7 mouse cellular contexts compared by ENCODE assay signal in genomic region chr9:108478638-108479156, GRCm38 (mm10). TPM values are rescaled to one million over a fixed set of nuclear protein-coding genes. Genes with fewer than 3 reads are reported as not detected.
A peak's percentile ranks its signal among the peaks of the same experiment; 100 is the strongest.
DNase-seq lines count a peak whose midpoint lies in the region; ATAC-seq and TF ChIP-seq lines count a peak whose summit lies in the region.

No protein-coding gene starts in this region.

- no peak for TF ChIP-seq CTCF in gastrocnemius, adult 2 months (IDR thresholded peaks at IDR 0.05)
- TF ChIP-seq CTCF in liver, adult 2 months (IDR thresholded peaks at IDR 0.05; ENCODE audit: low read depth, low read length) = no peak

- H3K9me3 ChIP-seq in hindbrain, embryonic 14.5 days (ENCODE audit: control insufficient read depth, low read length) = no peaks in the 10 kb centered on the region

- peak overlapping the region; percentile 24; the same call in 1 of the 2 replicates for H3K9ac ChIP-seq in hindbrain, embryonic 14.5 days
- H3K9ac ChIP-seq in liver, adult 2 months (ENCODE audit: low read depth, low read length) = peak overlapping the region; percentile 56

- peak overlapping the region; percentile 96 for H3K27ac ChIP-seq in gastrocnemius, adult 2 months
- peak overlapping the region; percentile 63; the same call in 1 of the 2 replicates for H3K27ac ChIP-seq in hindbrain, embryonic 14.5 days
- H3K27ac ChIP-seq in liver, adult 2 months (replicated peaks; ENCODE audit: insufficient read depth, low read depth, low read length) = no peak overlapping the region

- no peaks in the 10 kb centered on the region for H3K27me3 ChIP-seq in hindbrain, embryonic 14.5 days (ENCODE audit: control insufficient read depth, insufficient read depth, low read length)
- H3K27me3 ChIP-seq in liver, adult 2 months (ENCODE audit: control insufficient read depth, insufficient read depth, low read length) = no peaks in the 10 kb centered on the region

- peak overlapping the region; percentile 51 for H3K4me2 ChIP-seq in hindbrain, embryonic 14.5 days (replicated peaks)

- no peak for TF ChIP-seq POLR2A in liver, adult 2 months (IDR thresholded peaks at IDR 0.05; ENCODE audit: extremely low read depth, insufficient read depth, low read length)

- H3K36me3 ChIP-seq in hindbrain, embryonic 14.5 days (replicated peaks; ENCODE audit: control insufficient read depth, insufficient read depth) = no peaks in the 10 kb centered on the region; the same call in 1 of the 2 replicates
- no peaks in the 10 kb centered on the region for H3K36me3 ChIP-seq in liver, adult 2 months (ENCODE audit: control insufficient read depth, insufficient read depth, low read length)

- peak; percentile 90 for DNase-seq in NIH3T3 (ENCODE audit: low read depth)
- peak; percentile 79 for DNase-seq in adrenal gland, postnatal 25 days
- peak; percentile 93 for DNase-seq in gastrocnemius, adult 2 months
- peak; percentile 64 for DNase-seq in hindbrain, embryonic 14.5 days (ENCODE audit: low spot score)
- DNase-seq in liver, adult 2 months (ENCODE audit: extremely low read depth, low read depth, low spot score) = no peak
- peak; percentile 88 for DNase-seq in neural tube, embryonic 10.5 days (ENCODE audit: extremely low spot score, low spot score)

- under 1% methylated on average over 20 of the region's 20 CpGs for WGBS in hindbrain, embryonic 14.5 days
- 2% methylated on average over 20 of the region's 20 CpGs for whole genome bisulfite sequencing in liver, adult 2 months

- peak; percentile 25; the same call in 1 of the 2 replicates for ATAC-seq in hindbrain, embryonic 14.5 days (ENCODE audit: low FRiP score)
- no peak for ATAC-seq in CD4-positive, CD25-positive, alpha-beta regulatory T cell, adult 4 months

- no peaks in the 10 kb centered on the region for H3K79me2 ChIP-seq in liver, adult 2 months (ENCODE audit: control insufficient read depth, insufficient read depth, low read length)

- H3K4me1 ChIP-seq in hindbrain, embryonic 14.5 days (replicated peaks; ENCODE audit: control insufficient read depth, insufficient read depth, low read length) = peaks cover 10% of the 10 kb centered on the region
- no peaks in the 10 kb centered on the region for H3K4me1 ChIP-seq in liver, adult 2 months (ENCODE audit: control insufficient read depth, insufficient read depth, low read length)

- H3K4me3 ChIP-seq in gastrocnemius, adult 2 months = peak overlapping the region; percentile 86
- peak overlapping the region; percentile 34 for H3K4me3 ChIP-seq in hindbrain, embryonic 14.5 days (replicated peaks; ENCODE audit: low read length)
- H3K4me3 ChIP-seq in liver, adult 2 months (ENCODE audit: insufficient read depth, low read depth, low read length) = peak overlapping the region; percentile 68

- intact Hi-C loops in gastrocnemius, adult 2 months (cut with DNase I) = no loop called here

RNA-seq across cellular contexts. Expression of gene Lamb2, which starts 0.8 kb away (rescaled TPM):
- total RNA-seq in adrenal gland, postnatal 25 days (2021) = 114 and 134 TPM in 2 replicates
- 100 to 1,000 TPM; 104 to 171 TPM for total RNA-seq in gastrocnemius, adult 2 months (2021)
- polyA plus RNA-seq in hindbrain, embryonic 14.5 days (2014; fragmentation: Nextera tagmentation; extraction: Ambion mirVana) = 18.9 and 19.4 TPM in 2 replicates
- total RNA-seq in liver, adult 2 months (2014; rRNA removed) = 4.0 and 4.8 TPM in 2 replicates
- polyA plus RNA-seq in liver, adult 2 months (2012; rRNA removed) = 2.7 and 5.0 TPM in 2 replicates
- under 1 TPM; 0.10 to 0.13 TPM for polyA plus RNA-seq in CD4-positive, CD25-positive, alpha-beta regulatory T cell, adult 4 months (2017; shearing (Covaris generic))

RNA-seq across cellular contexts. Expression of gene Usp19, which starts 11.7 kb away (rescaled TPM):
- 292 and 314 TPM in 2 replicates for total RNA-seq in adrenal gland, postnatal 25 days (2021)
- 100 to 1,000 TPM; 124 TPM for total RNA-seq in gastrocnemius, adult 2 months (2021)
- 64.9 and 69.7 TPM in 2 replicates for polyA plus RNA-seq in hindbrain, embryonic 14.5 days (2014; fragmentation: Nextera tagmentation; extraction: Ambion mirVana)
- total RNA-seq in liver, adult 2 months (2014; rRNA removed) = 24.3 and 34.1 TPM in 2 replicates
- polyA plus RNA-seq in liver, adult 2 months (2012; rRNA removed) = 51.7 and 80.5 TPM in 2 replicates
- 10 to 100 TPM; 15.1 to 16.6 TPM for polyA plus RNA-seq in CD4-positive, CD25-positive, alpha-beta regulatory T cell, adult 4 months (2017; shearing (Covaris generic))

RNA-seq across cellular contexts. Expression of gene Klhdc8b, which starts 17.3 kb away (rescaled TPM):
- total RNA-seq in adrenal gland, postnatal 25 days (2021) = 33.2 and 38.8 TPM in 2 replicates
- total RNA-seq in gastrocnemius, adult 2 months (2021) = 1 to 10 TPM; 1.7 to 2.5 TPM
- polyA plus RNA-seq in hindbrain, embryonic 14.5 days (2014; fragmentation: Nextera tagmentation; extraction: Ambion mirVana) = 52.8 and 57.2 TPM in 2 replicates
- total RNA-seq in liver, adult 2 months (2014; rRNA removed) = 8.7 and 10.1 TPM in 2 replicates
- 13.2 and 25.6 TPM in 2 replicates for polyA plus RNA-seq in liver, adult 2 months (2012; rRNA removed)
- 1 to 10 TPM; 1.6 to 2.2 TPM for polyA plus RNA-seq in CD4-positive, CD25-positive, alpha-beta regulatory T cell, adult 4 months (2017; shearing (Covaris generic))

RNA-seq across cellular contexts. Expression of gene Ccdc71, which starts 18.4 kb away (rescaled TPM):
- 36.9 and 51.4 TPM in 2 replicates for total RNA-seq in adrenal gland, postnatal 25 days (2021)
- 10 to 100 TPM; 15.0 to 17.7 TPM for total RNA-seq in gastrocnemius, adult 2 months (2021)
- polyA plus RNA-seq in hindbrain, embryonic 14.5 days (2014; fragmentation: Nextera tagmentation; extraction: Ambion mirVana) = 44.9 and 51.4 TPM in 2 replicates
- 5.6 and 6.4 TPM in 2 replicates for total RNA-seq in liver, adult 2 months (2014; rRNA removed)
- polyA plus RNA-seq in liver, adult 2 months (2012; rRNA removed) = 13.2 and 15.7 TPM in 2 replicates
- polyA plus RNA-seq in CD4-positive, CD25-positive, alpha-beta regulatory T cell, adult 4 months (2017; shearing (Covaris generic)) = 10 to 100 TPM; 29.9 to 39.2 TPM

RNA-seq across cellular contexts. Expression of gene Qars, which starts 28.8 kb away (rescaled TPM):
- total RNA-seq in adrenal gland, postnatal 25 days (2021) = 221 and 259 TPM in 2 replicates
- 10 to 100 TPM; 75.4 to 80.6 TPM for total RNA-seq in gastrocnemius, adult 2 months (2021)
- 61.6 and 66.6 TPM in 2 replicates for polyA plus RNA-seq in hindbrain, embryonic 14.5 days (2014; fragmentation: Nextera tagmentation; extraction: Ambion mirVana)
- 69.6 and 70.6 TPM in 2 replicates for total RNA-seq in liver, adult 2 months (2014; rRNA removed)
- polyA plus RNA-seq in liver, adult 2 months (2012; rRNA removed) = 90.2 and 99.4 TPM in 2 replicates
- polyA plus RNA-seq in CD4-positive, CD25-positive, alpha-beta regulatory T cell, adult 4 months (2017; shearing (Covaris generic)) = 100 to 1,000 TPM; 132 to 223 TPM

Comparison
In these comparisons a context has a peak if more than half of its experiments do, and no peak if none do; other contexts are left out.
1. H3K4me3 ChIP-seq: peak in every context shown above with its lines; median percentile 86 in gastrocnemius, adult 2 months; 68 in liver, adult 2 months; 34 in hindbrain, embryonic 14.5 days.
2. RNA of gene Lamb2, which starts 0.8 kb away (total RNA-seq): 104 to 171 TPM in gastrocnemius, adult 2 months and 114 to 134 TPM in adrenal gland, postnatal 25 days; 4.0 to 4.8 TPM in liver, adult 2 months; every median in the first group is over 10 times any median in the second.